Mouse (Mus musculus) splenic B cell, adult 2 months (primary cell): ENCODE data around the gene Opn3.

Source experiments
- DNase-seq: peaks from one replicate; pipeline ENCODE4 v3.0.0-alpha.2; 2011; ENCODE audit warnings: low read depth, low spot score
- H3K27me3 ChIP-seq: 2 replicates; pipeline ENCODE4 v1.6.1; 2012; ENCODE audit warnings: mild to moderate bottlenecking, low read length, moderate library complexity, mixed read lengths; ENCODE audit not compliant: control insufficient read depth, poor library complexity, insufficient read depth, severe bottlenecking
- H3K36me3 ChIP-seq: 2 replicates; pipeline ENCODE4 v1.6.1; 2012; ENCODE audit warnings: mild to moderate bottlenecking, low read length, moderate library complexity, mixed read lengths; ENCODE audit not compliant: control insufficient read depth, poor library complexity, insufficient read depth, severe bottlenecking

The Opn3 gene

DNA sequence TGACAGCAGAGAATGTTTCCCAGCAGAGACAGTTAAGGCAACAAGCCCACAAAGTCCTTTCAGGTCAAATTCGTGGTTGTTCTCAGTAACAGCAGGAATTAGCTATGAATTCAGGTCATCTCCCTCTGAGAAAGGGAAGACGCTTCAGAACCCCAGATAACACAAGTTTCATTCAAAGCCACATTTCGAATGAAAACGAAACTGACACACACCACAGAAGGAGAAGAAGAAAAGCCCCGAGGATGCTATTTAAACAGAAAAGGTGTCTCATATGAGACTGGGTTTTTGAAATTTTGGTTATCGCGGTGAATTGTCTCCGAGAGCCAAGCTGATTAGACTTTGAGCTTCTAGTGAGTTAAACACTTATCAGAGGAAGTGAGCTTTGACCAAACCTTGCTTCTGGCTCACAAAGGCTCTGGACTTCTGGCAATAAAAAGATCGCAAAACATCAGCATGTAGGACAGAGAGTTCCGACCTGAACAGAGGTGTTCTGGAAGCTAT, 60.8 kb downstream of the Opn3 start:
- DNase-seq = peak; percentile 76
- Histone ChIP-seq H3K36me3 (no peaks in the 10 kb centered on the region), H3K27me3 (no peaks in the 10 kb centered on the region)

DNA sequence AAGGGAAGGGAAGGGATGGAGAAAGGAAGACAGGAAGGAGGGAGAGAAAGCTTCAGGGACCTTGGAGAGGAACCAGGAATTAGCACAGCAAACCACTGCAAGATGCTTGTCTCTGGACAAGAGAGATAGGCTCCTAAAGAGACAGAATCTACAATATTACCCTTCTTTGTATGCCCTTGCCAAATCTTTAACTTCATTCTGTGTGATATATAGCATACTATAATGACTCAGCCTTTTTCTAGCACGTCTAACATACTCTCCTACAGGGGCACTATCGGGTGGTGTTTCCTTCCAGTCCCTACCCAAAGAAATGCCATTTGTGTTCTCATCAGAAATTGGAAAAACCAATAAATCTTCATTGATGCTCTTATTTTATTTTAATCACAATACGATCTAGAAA, 61.5 kb downstream of the Opn3 start:
- Histone ChIP-seq H3K36me3 (no peaks in the 10 kb centered on the region), H3K27me3 (no peaks in the 10 kb centered on the region)
- no peak for DNase-seq

DNA sequence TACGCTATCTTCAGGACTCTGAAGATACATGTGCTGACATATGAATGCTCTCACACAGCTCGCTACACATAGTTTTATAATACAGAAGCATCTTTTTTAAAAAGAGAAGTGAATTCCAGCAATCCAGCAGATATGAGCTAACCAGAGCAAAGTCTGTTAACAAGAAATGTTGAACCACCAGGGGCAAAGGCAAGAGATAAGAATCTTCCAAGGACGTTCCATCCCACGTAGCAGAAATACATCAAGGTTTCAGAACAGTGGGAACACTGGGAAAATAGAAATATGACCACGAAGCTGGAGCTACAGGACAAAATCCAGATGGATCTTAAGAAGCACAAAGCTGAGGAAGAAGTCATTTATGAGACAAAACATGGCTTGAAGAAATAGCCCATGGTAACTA, 62.2 kb downstream of the Opn3 start:
- Histone ChIP-seq H3K36me3 (no peaks in the 10 kb centered on the region), H3K27me3 (no peaks in the 10 kb centered on the region)
- no peak for DNase-seq

DNA sequence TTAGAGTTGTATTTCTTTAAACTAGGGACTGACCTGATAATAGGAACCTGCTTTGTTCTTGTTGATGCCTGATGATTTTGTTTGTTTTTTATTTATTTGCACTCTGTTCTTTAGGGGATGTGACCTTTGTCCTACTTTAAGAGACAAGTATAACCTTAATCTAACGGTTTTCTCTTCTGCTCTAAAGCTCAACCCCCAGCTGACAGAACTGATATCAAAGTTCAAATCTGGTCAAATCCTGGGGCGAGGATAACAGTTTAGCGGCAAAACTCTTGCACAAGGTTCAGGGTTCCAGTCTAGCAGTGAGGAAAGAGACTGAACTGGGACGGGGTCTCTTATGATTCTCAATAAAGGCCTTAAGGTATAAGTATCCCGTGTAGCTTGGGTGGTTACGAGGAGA, 63.3 kb downstream of the Opn3 start:
- no peaks in the 10 kb centered on the region for H3K27me3 ChIP-seq
- DNase-seq = no peak
- no peaks in the 10 kb centered on the region for H3K36me3 ChIP-seq

DNA sequence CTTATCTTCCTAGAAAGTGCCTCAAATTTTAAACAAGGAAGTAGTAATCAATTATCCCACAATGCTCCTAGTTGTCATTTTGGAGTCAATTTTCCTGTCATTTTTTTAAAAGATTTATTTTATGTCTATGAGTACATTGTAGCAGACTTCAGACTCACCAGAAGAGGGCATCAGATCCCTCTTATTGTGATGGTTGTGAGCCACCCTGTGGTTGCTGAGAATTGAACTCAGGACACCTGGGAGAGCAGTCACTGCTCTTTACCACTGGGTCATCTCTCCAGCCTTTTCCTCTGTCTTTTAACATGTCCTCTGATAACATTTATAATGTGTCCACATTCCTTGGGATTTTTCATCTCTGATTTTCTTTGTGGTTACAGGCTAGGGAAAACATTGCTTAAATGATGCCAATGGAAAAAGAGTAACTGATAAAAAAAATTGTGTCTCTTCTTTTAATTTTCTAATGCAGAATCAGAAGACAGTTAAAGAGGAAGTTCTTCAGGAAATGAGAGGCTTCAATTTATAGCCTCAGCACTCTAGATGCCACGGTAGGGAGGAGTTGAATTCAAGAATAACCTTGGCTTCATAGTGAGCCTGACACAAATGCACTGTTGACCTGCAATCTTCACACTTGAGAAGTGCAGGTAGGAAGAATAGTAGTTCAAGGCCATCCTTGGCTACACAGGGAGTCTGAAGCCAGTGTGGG, 66.4 kb downstream of the Opn3 start:
- DNase-seq = peak; percentile 87
- no peaks in the 10 kb centered on the region for H3K27me3 ChIP-seq
- no peaks in the 10 kb centered on the region for H3K36me3 ChIP-seq

DNA sequence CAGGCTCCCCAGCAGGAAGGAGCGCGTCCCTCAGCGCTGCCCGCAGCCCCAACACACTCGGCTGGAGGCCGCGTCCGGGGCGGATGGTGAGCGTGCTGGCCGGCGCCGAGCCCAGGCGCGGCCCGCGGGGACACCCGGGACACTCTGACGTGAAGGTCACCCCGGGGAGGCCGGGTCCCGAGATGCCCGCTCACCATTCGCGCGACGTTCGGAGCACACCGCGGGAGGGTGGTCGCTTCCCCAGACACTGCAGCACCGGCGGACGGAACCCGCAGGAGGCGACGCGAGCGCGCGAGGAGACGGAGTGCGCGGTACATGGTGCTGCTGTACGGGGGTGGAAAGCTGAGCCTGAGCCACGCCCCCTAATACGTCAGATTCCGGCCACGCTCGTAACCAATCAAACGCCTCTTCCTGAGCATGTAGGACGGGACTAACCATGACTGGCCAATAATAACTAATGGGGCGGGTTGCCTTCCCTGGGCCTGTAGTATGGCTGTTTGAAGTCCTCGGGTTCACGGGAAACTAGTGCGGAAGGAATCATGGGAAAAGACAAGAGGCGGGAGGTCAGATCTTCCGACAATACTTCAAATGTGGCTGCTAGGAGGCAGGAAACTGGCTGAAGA, 67.2 kb downstream of the Opn3 start, which contains the start of gene Fh1:
Gene Fh1 (minus strand): TSS at position 379 of the 623 bp plus-strand sequence.
- DNase-seq = peak; percentile 98

DNA sequence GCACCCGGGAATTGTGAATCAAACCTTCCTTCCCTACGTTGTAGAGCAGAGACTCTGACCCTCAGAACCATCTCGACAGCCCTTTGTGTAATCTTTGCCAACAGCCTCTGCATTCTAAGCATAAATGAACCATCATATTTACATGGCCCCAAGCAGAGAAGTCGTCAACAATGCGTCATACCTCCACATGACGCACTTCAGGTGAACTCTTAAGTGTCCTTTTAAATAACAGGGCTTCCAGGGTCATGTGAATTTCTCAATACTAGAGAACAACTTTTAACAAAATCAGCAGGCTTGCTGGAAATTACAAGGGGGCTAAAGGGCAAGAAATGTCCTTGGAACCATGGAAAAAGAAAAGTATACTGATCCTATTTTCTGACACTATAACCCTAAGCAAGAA, 68.9 kb downstream of the Opn3 start:
- DNase-seq = no peak
- Histone ChIP-seq H3K36me3 (no peaks in the 10 kb centered on the region; the same call in 1 of the 2 replicates), H3K27me3 (no peaks in the 10 kb centered on the region)

More for the DNA sequence above, 67.2 kb downstream of the Opn3 start, which contains the start of gene Fh1:
- Histone ChIP-seq H3K36me3 (no peaks in the 10 kb centered on the region), H3K27me3 (no peaks in the 10 kb centered on the region)

DNA sequence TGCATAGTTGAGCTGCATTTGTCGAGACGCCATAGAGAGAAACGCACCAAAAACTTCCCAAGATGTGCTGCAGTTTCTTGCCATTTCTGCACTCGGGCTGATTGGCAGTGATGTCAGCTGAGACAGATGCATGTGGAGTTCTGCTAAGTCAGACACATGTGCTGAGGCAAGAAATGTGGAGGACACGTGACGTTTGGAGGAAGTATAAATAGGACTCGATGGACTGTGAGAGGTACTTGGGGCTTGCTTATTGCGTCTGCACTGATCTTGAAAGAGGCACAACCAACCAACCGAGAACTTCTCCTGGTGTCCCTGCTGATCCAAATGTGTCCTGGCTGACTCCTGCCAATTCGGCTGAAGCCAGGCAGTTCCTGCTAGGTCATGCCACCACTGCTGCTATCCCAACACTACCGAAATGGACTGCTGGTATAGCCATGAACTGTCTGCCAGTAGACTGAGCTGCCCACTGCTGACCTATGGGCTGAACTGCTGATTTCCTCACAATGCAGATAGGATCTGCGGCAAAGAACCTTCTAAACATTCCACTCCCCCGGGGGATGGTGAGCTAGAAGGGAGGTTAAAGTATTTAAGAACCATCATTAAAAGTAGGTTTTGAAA, 72.7 kb downstream of the Opn3 start, which contains the start of gene Kmo:
Gene Kmo (plus strand): TSS at position 568 of the 618 bp plus-strand sequence.
- Histone ChIP-seq H3K27me3 (no peaks in the 10 kb centered on the region), H3K36me3 (peaks cover 7% of the 10 kb centered on the region)
- DNase-seq = no peak

DNA sequence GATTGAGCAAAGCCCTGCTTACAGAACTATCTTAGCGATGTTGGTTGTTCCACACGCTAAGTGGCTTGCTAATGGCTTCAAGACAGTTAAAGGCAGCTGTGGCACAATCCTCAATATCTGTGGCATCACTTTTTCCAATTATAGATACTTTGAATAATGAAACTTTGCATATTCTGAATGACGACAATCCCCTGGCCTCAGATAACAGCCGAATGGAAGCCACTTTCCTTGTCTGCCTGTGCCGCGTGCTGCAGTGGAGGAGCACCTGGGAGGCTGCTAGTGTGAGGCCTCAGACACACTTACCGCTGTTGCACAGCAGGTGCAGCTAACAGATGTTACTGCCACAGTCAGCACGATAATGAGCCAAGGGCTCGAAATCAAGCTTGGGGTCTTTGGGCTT, 77.6 kb downstream of the Opn3 start:
- DNase-seq = no peak
- H3K27me3 ChIP-seq = no peaks in the 10 kb centered on the region
- H3K36me3 ChIP-seq = peaks cover 25% of the 10 kb centered on the region
